Mouse (Mus musculus): ENCODE measurements around the gene Taar6. TPM values are rescaled to one million over a fixed set of nuclear protein-coding genes. Genes with fewer than 3 reads are reported as not detected.

The Taar6 gene
- total RNA-seq, 1 experiment from 2014 or later, result not detected

GRCm38 (mm10) chr10:23937613-23938012, 47.8 kb downstream of the Taar6 start:
- DNase-seq, result no peak

Other genes starting within 250 kb of the Taar6 start
- 463 and 535 TPM in 2 replicates for gene Rps12, start 198.4 kb downstream of the Taar6 start, total RNA-seq (2021)
- 25.1 and 33.2 TPM in 2 replicates for gene Slc18b1, start 188.7 kb downstream of the Taar6 start, total RNA-seq (2021)
- 19.2 and 36.6 TPM in 2 replicates for gene Vnn3, start 134.2 kb downstream of the Taar6 start, total RNA-seq (2021)
- 21.1 and 27.7 TPM in 2 replicates for gene Vnn1, start 91.0 kb downstream of the Taar6 start, total RNA-seq (2021)
- gene Taar1, start 65.3 kb downstream of the Taar6 start, total RNA-seq (2021), result not detected in 2 replicates
- not detected in 2 replicates for gene Taar2, start 47.1 kb downstream of the Taar6 start, total RNA-seq (2021)
- gene Taar3, start 36.1 kb downstream of the Taar6 start, total RNA-seq (2021), result not detected in 2 replicates
- gene Taar4, start 25.2 kb downstream of the Taar6 start, total RNA-seq (2021), result not detected in 2 replicates
- gene Taar5, start 14.9 kb downstream of the Taar6 start, total RNA-seq (2021), result not detected in 2 replicates
- not detected in 2 replicates for gene Taar7a, start 7.8 kb upstream of the Taar6 start, total RNA-seq (2021)
- not detected in 2 replicates for gene Taar7b, start 14.3 kb upstream of the Taar6 start, total RNA-seq (2021)
- gene Taar7d, start 41.6 kb upstream of the Taar6 start, total RNA-seq (2021), result not detected in 2 replicates
- not detected in 2 replicates for gene Taar7e, start 52.0 kb upstream of the Taar6 start, total RNA-seq (2021)
- not detected in 2 replicates for gene Taar7f, start 63.9 kb upstream of the Taar6 start, total RNA-seq (2021)
- not detected in 2 replicates for gene Taar8a, start 90.9 kb upstream of the Taar6 start, total RNA-seq (2021)
- gene Taar8b, start 106.6 kb upstream of the Taar6 start, total RNA-seq (2021), result not detected in 2 replicates
- not detected in 2 replicates for gene Taar8c, start 116.3 kb upstream of the Taar6 start, total RNA-seq (2021)
- not detected in 2 replicates for gene Taar9, start 123.9 kb upstream of the Taar6 start, total RNA-seq (2021)
- 116 and 125 TPM in 2 replicates for gene Stx7, start 163.7 kb upstream of the Taar6 start, total RNA-seq (2021)
- 0.52 and 0.53 TPM in 2 replicates for gene Moxd1, start 237.9 kb upstream of the Taar6 start, total RNA-seq (2021)

All from adrenal gland, postnatal 14 days (tissue).